Mouse (Mus musculus) bone marrow, adult 2 months (tissue): ENCODE measurements around the gene Morn3. TPM values are rescaled to one million over a fixed set of nuclear protein-coding genes. Genes with fewer than 3 reads are reported as not detected.

Source experiments
- H3K27ac ChIP-seq: fragments of 200-500 bp; 2 replicates; pipeline ENCODE4 v1.5.1; 2012; ENCODE audit warnings: low read depth, mild to moderate bottlenecking, control low read depth, inconsistent platforms, low read length; ENCODE audit not compliant: control insufficient read depth, poor library complexity, insufficient read depth
- H3K4me1 ChIP-seq: fragments of 200-500 bp; 2 replicates; pipeline ENCODE4 v1.6.1; 2011; ENCODE audit warnings: low read length; ENCODE audit not compliant: control insufficient read depth, insufficient read depth
- H3K4me3 ChIP-seq: fragments of 200-500 bp; replicated peaks from 2 replicates; pipeline ENCODE3; 2011; ENCODE audit warnings: mild to moderate bottlenecking, low read depth, low read length, control low read depth; ENCODE audit not compliant: control insufficient read depth
- CTCF ChIP-seq: fragments of 200-500 bp; IDR thresholded peaks from 2 replicates; pipeline ENCODE4 v1.5.1; 2011; ENCODE audit warnings: low read length, control low read depth; ENCODE audit not compliant: control insufficient read depth, insufficient read depth
- POLR2A ChIP-seq: fragments of 200-500 bp; IDR thresholded peaks from 2 replicates; pipeline ENCODE4 v1.6.1; 2011; ENCODE audit warnings: low read depth, mild to moderate bottlenecking, control low read depth, low read length, borderline replicate concordance; ENCODE audit not compliant: control insufficient read depth
- WGBS: fragments of 180-500 bp; shearing (Covaris S2); methylation state at CpG from one replicate; pipeline ENCODE4 v1.1.7; 2018; 5-methylcytosine and 5-hydroxymethylcytosine counted together
- polyA plus RNA-seq: library from polyadenylated mRNA; stranded (reverse); fragments of >200 nt; gene quantifications from 2 replicates; pipeline ENCODE4 v1.2.4, GENCODE M21; 2011; ENCODE audit warnings: low replicate concordance; ENCODE audit not compliant: missing spikeins, insufficient read depth, insufficient read length

The Morn3 gene
- polyA plus RNA-seq, 1 experiment: 5.3 TPM

DNA sequence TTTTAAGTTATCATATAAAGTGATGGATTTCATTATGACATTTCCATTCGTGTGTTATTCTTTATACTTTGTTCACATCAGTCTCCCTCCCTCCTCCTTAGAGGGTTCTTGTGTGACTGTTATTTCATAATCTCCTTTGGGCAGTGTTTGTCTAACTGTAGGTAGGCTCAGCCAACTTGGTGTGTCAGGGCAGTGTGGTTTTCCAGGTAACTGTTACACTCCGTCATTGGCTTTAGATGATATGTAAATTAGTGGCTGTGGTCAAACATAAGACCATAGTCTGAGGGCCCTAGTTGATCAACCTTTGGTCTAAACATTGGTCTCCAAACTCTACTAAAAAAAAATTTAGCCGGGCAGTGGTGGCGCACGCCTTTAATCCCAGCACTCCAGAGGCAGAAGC lies 26.4 kb downstream of the Morn3 start:
- WGBS: 31% methylated on average over 5 of the region's 5 CpGs
- Histone ChIP-seq H3K27ac (no peak overlapping the region), H3K4me1 (peaks cover 3% of the 10 kb centered on the region; the same call in 1 of the 2 replicates), H3K4me3 (no peak overlapping the region)
- TF ChIP-seq CTCF: no peak
- TF ChIP-seq POLR2A: no peak

- WGBS: 10% methylated on average over 10 of the region's 10 CpGs
- Histone ChIP-seq H3K27ac (peak overlapping the region; percentile 62), H3K4me3 (peak overlapping the region; percentile 36)
Measured at GRCm38 (mm10) chr5:123019336-123020016, 27.3 kb downstream of the Morn3 start.

DNA sequence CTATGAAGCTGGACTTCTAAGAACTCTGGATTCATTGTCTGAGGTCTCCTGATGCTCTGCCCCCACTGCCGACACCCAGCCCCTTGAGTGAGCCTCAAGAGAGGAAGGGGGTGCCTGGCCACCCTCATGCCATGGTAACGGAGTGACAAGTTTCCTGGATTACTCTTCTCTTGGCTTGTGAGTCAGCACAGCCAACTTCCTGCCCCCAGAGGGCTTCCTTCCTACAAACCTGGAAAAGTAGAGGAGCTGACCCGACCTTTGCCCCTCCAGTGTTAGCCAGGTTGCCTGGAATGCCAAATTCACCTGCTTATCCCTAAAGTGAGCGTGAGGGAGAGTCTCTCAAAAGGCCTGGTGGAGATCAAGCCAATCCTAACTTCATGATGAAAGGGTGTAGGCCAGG lies 29.3 kb downstream of the Morn3 start:
- Histone ChIP-seq H3K4me3 (peak overlapping the region; percentile 41), H3K27ac (peak overlapping the region; percentile 11; the same call in 1 of the 2 replicates), H3K4me1 (peaks cover 2% of the 10 kb centered on the region)
- TF ChIP-seq CTCF (no peak), POLR2A (no peak)
- 29% methylated on average over 4 of the region's 4 CpGs for WGBS

More at GRCm38 (mm10) chr5:123019336-123020016, 27.3 kb downstream of the Morn3 start:
- H3K4me1 ChIP-seq: peaks cover under 1% of the 10 kb centered on the region; the same call in 1 of the 2 replicates
- TF ChIP-seq CTCF (no peak), POLR2A (no peak)

DNA sequence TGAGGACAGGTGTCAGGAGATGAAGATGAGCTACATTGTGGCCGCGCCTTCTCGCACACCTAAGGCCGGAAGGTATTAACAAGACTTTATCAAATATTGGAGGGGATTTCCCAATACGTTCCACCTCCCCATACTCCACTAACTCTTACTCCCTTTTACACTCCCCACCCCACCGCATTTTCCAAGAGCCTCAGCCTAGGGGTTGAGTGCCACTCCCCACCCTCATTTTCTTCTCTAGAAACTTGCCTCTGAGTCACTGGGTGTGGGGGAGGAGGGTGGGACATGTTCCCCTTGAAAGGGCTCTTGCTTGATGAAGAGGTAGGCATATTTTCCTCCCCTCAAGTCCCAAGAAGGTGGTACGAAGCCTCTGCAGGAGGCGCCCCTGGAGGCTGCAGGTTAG lies 30.9 kb downstream of the Morn3 start:
- 5% methylated on average over 8 of the region's 8 CpGs for WGBS
- H3K4me1 ChIP-seq: peaks cover 2% of the 10 kb centered on the region
- H3K27ac ChIP-seq: peak overlapping the region; percentile 95
- peak overlapping the region; percentile 78 for H3K4me3 ChIP-seq
- TF ChIP-seq POLR2A (no peak), CTCF (no peak)

GRCm38 (mm10) chr5:123014753-123015701 lies 31.8 kb downstream of the Morn3 start, which contains the start of gene Orai1:
Orai1 (plus strand) TSS chr5:123015074.
- WGBS: under 1% methylated on average over 106 of the region's 106 CpGs
- peak; percentile 81 for TF ChIP-seq POLR2A
- 0 out of 2 replicates have a peak, but pooled peaks have one; percentile 7 for TF ChIP-seq CTCF
- Histone ChIP-seq H3K4me3 (peak within 1 kb of the TSS; percentile 78), H3K4me1 (peaks cover 2% of the 10 kb centered on the region), H3K27ac (peak within 1 kb of the TSS; percentile 95)

DNA sequence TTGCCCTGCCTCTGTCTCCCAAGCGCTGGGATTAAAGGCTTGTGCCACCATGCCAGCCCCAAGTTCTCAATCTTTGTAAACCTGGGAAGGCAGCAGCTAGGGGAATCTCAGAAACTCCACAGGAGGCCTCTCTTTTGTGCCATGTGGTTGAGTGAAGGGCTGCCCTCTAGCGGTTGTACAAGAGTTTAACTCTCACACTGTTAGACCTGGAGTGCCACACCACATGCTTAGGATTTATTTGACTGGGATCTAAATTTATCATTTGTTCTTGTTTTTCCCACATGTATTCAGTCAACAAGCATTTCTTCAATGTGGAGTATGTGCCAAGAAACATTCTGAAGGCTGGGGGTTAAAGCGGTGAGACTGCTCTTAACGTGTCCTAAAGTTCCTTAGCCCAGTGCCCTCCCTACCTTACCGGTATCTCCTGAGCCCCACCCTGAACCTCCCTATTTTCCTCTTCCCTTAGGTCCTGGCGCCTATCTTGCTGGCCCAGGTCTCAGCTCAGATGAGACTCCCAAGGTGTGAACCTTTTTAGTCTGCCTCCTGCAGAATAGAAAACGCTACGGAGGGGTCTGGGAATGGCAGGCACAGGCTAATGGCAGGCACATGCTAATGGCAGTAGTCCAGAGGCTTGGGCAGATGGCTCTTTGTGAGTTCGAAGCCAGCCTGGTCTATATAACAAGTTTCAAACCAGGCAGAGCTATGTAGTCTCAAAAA lies 33.1 kb downstream of the Morn3 start:
- peaks cover 2% of the 10 kb centered on the region for H3K4me1 ChIP-seq
- H3K4me3 ChIP-seq: no peak overlapping the region
- WGBS: 53% methylated on average over 9 of the region's 9 CpGs
- no peak overlapping the region for H3K27ac ChIP-seq
- peak; percentile 64 for TF ChIP-seq CTCF
- TF ChIP-seq POLR2A: no peak

GRCm38 (mm10) chr5:123011705-123012104 lies 35.1 kb downstream of the Morn3 start:
- TF ChIP-seq POLR2A: no peak
- TF ChIP-seq CTCF: no peak
- H3K27ac ChIP-seq: no peak overlapping the region
- H3K4me1 ChIP-seq: peaks cover 2% of the 10 kb centered on the region
- 86% methylated on average over 9 of the region's 9 CpGs for WGBS
- H3K4me3 ChIP-seq: no peak overlapping the region
